Mouse (Mus musculus) testis, adult 2 months (tissue): ENCODE results near the gene Lelp1.

ENCODE experiments used
- CTCF ChIP-seq: fragments of 200-500 bp; IDR thresholded peaks from 2 replicates; pipeline ENCODE4 v1.5.1; 2012; ENCODE audit warnings: low read depth, mild to moderate bottlenecking, inconsistent platforms, low read length, moderate library complexity; ENCODE audit not compliant: control insufficient read depth, insufficient read depth, insufficient replicate concordance
- POLR2A ChIP-seq: fragments of 200-500 bp; IDR thresholded peaks from 2 replicates; pipeline ENCODE4 v1.6.1; 2012; ENCODE audit warnings: low read depth, mild to moderate bottlenecking, inconsistent platforms, low read length, moderate library complexity; ENCODE audit not compliant: control insufficient read depth

DNA sequence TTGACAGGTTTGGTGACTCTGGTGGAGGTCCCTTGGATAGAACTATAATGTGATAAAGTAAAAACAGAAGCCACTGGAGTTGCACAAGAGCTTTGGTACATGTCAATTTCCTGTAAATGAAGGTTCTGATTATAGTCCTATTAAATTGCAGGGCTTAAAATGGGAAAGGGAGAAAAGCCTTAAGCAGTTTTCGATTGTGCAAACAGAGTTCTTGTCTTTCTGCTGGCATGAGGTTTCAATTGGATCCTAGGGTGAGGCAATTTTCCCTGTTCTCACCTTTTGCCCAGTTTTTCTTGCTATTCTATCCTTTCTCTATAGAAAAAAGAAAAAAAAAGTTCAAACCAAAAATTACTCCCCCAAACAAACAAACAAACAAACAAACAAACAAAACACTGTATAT, 34.3 kb upstream of the Lelp1 start:
- TF ChIP-seq POLR2A = no peak
- no peak for TF ChIP-seq CTCF
